Mouse (Mus musculus): ENCODE measurements around the gene Spaca7.
A peak's percentile ranks its signal among the peaks of the same experiment; 100 is the strongest.

DNA sequence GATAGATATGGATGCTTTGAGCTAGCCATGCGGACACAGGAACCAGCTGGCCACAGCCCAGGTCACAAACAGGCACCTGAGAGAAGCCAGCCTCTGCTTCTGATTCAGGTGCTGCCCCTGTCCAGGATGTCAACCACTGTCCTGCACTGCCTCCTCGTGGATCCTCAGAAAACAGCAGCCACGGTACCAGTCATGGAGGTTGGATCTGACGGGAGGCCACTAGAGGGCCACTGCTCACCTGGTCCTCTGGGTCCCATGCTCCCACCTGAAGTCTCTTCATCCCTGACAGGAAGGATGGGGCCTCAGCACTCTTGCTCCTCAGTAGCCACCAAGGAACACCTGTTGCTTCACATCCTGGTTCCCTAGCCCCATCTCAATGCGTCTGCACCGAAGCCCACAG lies 34.4 kb downstream of the Spaca7 start:
- TF ChIP-seq USF1 (IDR thresholded peaks at IDR 0.05; ENCODE audit: low read depth) = no peak
- TF ChIP-seq FOSL1 (IDR thresholded peaks at IDR 0.05; ENCODE audit: insufficient read depth, low read length, poor library complexity, severe bottlenecking) = no peak
- peak; percentile 87 for TF ChIP-seq CTCF (IDR thresholded peaks at IDR 0.05; ENCODE audit: control insufficient read depth, insufficient read depth, insufficient read length)
- no peak for TF ChIP-seq MAX (IDR thresholded peaks at IDR 0.05)
- no peak for TF ChIP-seq MYOG (IDR thresholded peaks at IDR 0.05; ENCODE audit: control insufficient read depth, extremely low read depth, insufficient read length)
